Mouse (Mus musculus): ENCODE measurements around the gene Tbx21. TPM values are rescaled to one million over a fixed set of nuclear protein-coding genes. Genes with fewer than 3 reads are reported as not detected.

Gene Tbx21
- not detected for polyA plus RNA-seq (2014; fragmentation: Illumina TruSeq; extraction: RNeasy Lipid Tissue Mini Kit (QIAGEN cat#74804); ENCODE audit: low read depth, low replicate concordance)

DNA sequence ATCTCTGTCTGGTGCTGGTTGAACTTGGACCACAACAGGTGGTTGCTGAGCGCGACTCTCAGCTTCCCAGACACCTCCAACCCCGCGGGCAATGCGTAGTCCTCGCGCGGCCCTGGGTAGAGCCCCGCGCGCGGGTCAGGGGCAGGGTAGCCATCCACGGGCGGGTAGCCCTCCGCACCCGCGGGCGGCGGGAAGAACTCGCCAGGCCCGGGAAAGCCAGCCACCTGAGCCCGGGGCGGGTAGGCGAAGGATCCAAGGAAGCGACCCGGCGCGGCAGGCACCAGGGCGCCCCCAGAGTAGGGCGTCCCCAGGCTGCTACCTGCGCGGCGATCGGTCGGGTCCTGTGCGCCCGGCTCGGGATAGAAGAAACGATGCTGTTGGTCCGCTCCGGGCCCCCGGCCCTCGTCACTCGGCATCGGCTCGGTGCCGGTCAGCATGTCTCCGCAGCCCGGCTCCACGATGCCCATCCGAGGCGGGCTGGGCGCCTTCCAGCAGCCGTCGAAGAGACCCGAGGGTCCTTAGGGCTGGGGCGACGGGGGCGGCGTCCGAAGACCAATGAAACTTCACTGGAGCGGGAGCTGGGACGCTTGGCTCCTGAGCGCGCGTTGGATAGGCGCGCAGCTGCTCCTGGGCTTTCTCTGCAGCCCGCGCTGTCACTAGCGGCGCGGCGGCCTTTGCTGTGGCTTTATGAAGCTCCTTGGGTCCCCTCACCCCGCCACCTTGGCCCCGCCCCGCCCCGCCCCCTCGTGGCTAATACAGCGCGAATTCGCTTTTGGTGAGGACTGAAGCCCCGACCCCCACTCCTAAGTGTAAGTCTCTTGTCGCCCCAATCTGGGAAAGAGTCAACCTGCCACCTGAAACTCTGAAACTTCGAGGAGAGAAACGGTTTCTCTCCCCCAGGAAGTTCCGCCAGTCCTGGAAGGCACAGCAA lies at the start of gene Tbx21:
Gene Tbx21 (minus strand): TSS at position 661 of the 931 bp plus-strand sequence.

DNA sequence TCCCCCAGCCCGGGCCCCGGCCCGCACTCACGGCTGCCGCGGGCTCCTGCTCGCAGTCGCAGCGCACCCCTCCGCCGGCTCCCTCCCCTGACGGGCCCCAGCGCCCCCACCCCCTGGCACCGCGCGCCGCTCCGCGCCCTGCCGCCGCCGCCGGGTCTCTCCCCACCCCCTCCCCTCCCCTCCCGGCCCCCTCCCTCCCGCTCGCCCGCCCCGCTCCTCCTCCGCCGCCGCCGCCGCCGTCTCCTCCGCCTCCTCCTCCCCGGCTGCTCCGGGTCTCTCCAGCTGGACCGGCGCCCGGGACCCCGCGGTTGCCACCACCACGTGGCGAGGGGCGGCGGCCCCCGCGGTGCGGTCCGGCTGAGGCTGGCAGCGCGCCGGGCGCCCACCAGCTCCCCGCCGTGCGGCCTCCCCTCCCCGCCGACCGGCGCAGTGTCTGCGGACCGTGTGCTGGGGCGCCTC lies 36.2 kb upstream of the Tbx21 start, which contains the start of gene Tbkbp1:
Gene Tbkbp1 (minus strand): TSS at position 153 of the 459 bp plus-strand sequence.

DNA sequence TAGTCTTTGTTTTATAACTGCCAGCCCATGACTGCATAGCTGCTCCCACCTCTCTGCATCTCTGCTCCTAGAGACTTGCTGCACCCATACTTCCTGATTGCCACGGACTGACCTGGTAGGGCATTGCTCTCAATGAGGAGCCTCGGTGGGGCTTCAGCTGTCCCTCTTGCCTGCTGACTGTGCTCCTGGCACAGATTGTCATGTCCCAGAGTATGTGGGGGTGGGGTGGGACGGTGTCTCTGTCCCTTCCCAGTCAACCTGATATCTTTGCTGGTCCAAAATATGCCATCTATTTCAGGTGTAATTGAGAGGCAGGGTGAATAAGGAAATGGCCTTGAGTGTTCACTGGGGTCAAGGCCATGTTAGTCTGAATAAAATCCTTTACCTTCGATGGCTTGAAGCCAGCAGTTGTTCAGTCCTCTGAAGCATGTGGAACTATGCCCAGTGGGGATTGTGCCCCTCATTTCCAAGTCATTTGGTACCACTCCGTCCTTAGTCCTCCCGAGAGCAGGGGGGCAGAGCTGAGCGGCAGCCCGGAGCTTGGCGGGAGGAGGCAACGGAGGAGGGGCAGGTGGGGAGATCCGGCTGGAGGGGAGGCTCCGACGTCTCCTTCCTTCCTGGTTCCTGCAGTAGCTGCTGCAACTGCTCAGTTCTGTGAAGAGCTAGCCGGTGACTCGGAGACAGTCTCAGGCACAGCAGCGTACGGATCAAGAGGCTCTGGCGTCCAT lies 64.8 kb downstream of the Tbx21 start, which contains the start of gene Osbpl7:
Gene Osbpl7 (plus strand): TSS at position 413 of the 728 bp plus-strand sequence.

Other genes with a start within 250 kb of the Tbx21 start
- 31.6 TPM for gene Cdk5rap3, start 198.8 kb downstream of the Tbx21 start, polyA plus RNA-seq (2014; fragmentation: Illumina TruSeq; extraction: RNeasy Lipid Tissue Mini Kit (QIAGEN cat#74804); ENCODE audit: low read depth, low replicate concordance)
- gene Prr15l, start 187.2 kb downstream of the Tbx21 start, polyA plus RNA-seq (2014; fragmentation: Illumina TruSeq; extraction: RNeasy Lipid Tissue Mini Kit (QIAGEN cat#74804); ENCODE audit: low read depth, low replicate concordance): 0.58 TPM
- 54.7 TPM for gene Pnpo, start 171.3 kb downstream of the Tbx21 start, polyA plus RNA-seq (2014; fragmentation: Illumina TruSeq; extraction: RNeasy Lipid Tissue Mini Kit (QIAGEN cat#74804); ENCODE audit: low read depth, low replicate concordance)
- 1.2 TPM for gene Sp2, start 132.4 kb downstream of the Tbx21 start, polyA plus RNA-seq (2014; fragmentation: Illumina TruSeq; extraction: RNeasy Lipid Tissue Mini Kit (QIAGEN cat#74804); ENCODE audit: low read depth, low replicate concordance)
- gene Sp6, start 101.9 kb downstream of the Tbx21 start, polyA plus RNA-seq (2014; fragmentation: Illumina TruSeq; extraction: RNeasy Lipid Tissue Mini Kit (QIAGEN cat#74804); ENCODE audit: low read depth, low replicate concordance): not detected
- gene Scrn2, start 85.4 kb downstream of the Tbx21 start, polyA plus RNA-seq (2014; fragmentation: Illumina TruSeq; extraction: RNeasy Lipid Tissue Mini Kit (QIAGEN cat#74804); ENCODE audit: low read depth, low replicate concordance): 0.69 TPM
- gene Lrrc46, start 73.9 kb downstream of the Tbx21 start, polyA plus RNA-seq (2014; fragmentation: Illumina TruSeq; extraction: RNeasy Lipid Tissue Mini Kit (QIAGEN cat#74804); ENCODE audit: low read depth, low replicate concordance): 0.58 TPM
- gene Mrpl10, start 73.8 kb downstream of the Tbx21 start, polyA plus RNA-seq (2014; fragmentation: Illumina TruSeq; extraction: RNeasy Lipid Tissue Mini Kit (QIAGEN cat#74804); ENCODE audit: low read depth, low replicate concordance): 15.7 TPM
- gene Osbpl7, start 64.7 kb downstream of the Tbx21 start, polyA plus RNA-seq (2014; fragmentation: Illumina TruSeq; extraction: RNeasy Lipid Tissue Mini Kit (QIAGEN cat#74804); ENCODE audit: low read depth, low replicate concordance): 0.16 TPM
- 0.19 TPM for gene Tbkbp1, start 36.2 kb upstream of the Tbx21 start, polyA plus RNA-seq (2014; fragmentation: Illumina TruSeq; extraction: RNeasy Lipid Tissue Mini Kit (QIAGEN cat#74804); ENCODE audit: low read depth, low replicate concordance)
- 53.4 TPM for gene Kpnb1, start 72.5 kb upstream of the Tbx21 start, polyA plus RNA-seq (2014; fragmentation: Illumina TruSeq; extraction: RNeasy Lipid Tissue Mini Kit (QIAGEN cat#74804); ENCODE audit: low read depth, low replicate concordance)
- gene Npepps, start 165.3 kb upstream of the Tbx21 start, polyA plus RNA-seq (2014; fragmentation: Illumina TruSeq; extraction: RNeasy Lipid Tissue Mini Kit (QIAGEN cat#74804); ENCODE audit: low read depth, low replicate concordance): 24.6 TPM
- 24.0 TPM for gene Mrpl45, start 200.4 kb upstream of the Tbx21 start, polyA plus RNA-seq (2014; fragmentation: Illumina TruSeq; extraction: RNeasy Lipid Tissue Mini Kit (QIAGEN cat#74804); ENCODE audit: low read depth, low replicate concordance)
- not detected for gene Gpr179, start 236.7 kb upstream of the Tbx21 start, polyA plus RNA-seq (2014; fragmentation: Illumina TruSeq; extraction: RNeasy Lipid Tissue Mini Kit (QIAGEN cat#74804); ENCODE audit: low read depth, low replicate concordance)
- 3.8 TPM for gene Socs7, start 247.2 kb upstream of the Tbx21 start, polyA plus RNA-seq (2014; fragmentation: Illumina TruSeq; extraction: RNeasy Lipid Tissue Mini Kit (QIAGEN cat#74804); ENCODE audit: low read depth, low replicate concordance)

Measured in liver, adult 10 weeks (tissue).